Mouse (Mus musculus): ENCODE data around the gene Abcb10. TPM values are rescaled to one million over a fixed set of nuclear protein-coding genes. Genes with fewer than 3 reads are reported as not detected.

Gene Abcb10
- polyA plus RNA-seq (2017; shearing (Covaris generic)) = 2.3 TPM

GRCm38 (mm10) chr8:123982826-123983400, at the start of gene Abcb10:
Gene Abcb10 (minus strand): TSS chr8:123983122.

GRCm38 (mm10) chr8:124021237-124022227, 38.6 kb upstream of the Abcb10 start, which contains the start of the genes Taf5l and Urb2:
Gene Taf5l (minus strand): TSS chr8:124021397.
Gene Urb2 (plus strand): TSS chr8:124021508.

GRCm38 (mm10) chr8:123948942-123949685, 33.8 kb downstream of the Abcb10 start, which contains the start of gene Nup133:
Gene Nup133 (minus strand): TSS chr8:123949265.

Other genes with a start within 250 kb of the Abcb10 start
- gene Rab4a, start 177.1 kb downstream of the Abcb10 start, polyA plus RNA-seq (2017; shearing (Covaris generic)) = 29.1 TPM
- 22.3 TPM for gene Ccsap, start 122.9 kb downstream of the Abcb10 start, polyA plus RNA-seq (2017; shearing (Covaris generic))
- gene Acta1, start 88.4 kb downstream of the Abcb10 start, polyA plus RNA-seq (2017; shearing (Covaris generic)) = 0.62 TPM
- gene Nup133, start 33.9 kb downstream of the Abcb10 start, polyA plus RNA-seq (2017; shearing (Covaris generic)) = 15.9 TPM
- gene Taf5l, start 38.3 kb upstream of the Abcb10 start, polyA plus RNA-seq (2017; shearing (Covaris generic)) = 100 TPM
- 10.3 TPM for gene Urb2, start 38.4 kb upstream of the Abcb10 start, polyA plus RNA-seq (2017; shearing (Covaris generic))
- 59.2 TPM for gene Galnt2, start 248.3 kb upstream of the Abcb10 start, polyA plus RNA-seq (2017; shearing (Covaris generic))